ENCODE assay signal across 9 mouse cellular contexts in genomic region chrX:10201289-10201688, GRCm38 (mm10). TPM values are rescaled to one million over a fixed set of nuclear protein-coding genes. Genes with fewer than 3 reads are reported as not detected.
DNase-seq lines count a peak whose midpoint lies in the region; ATAC-seq lines count a peak whose summit lies in the region.
"Had no signal": no experiment of that assay in that cellular context is flagged by ENCODE, and none has a peak within 500 bp of the region (broad histone marks: within the 10 kb centered on the region; RNA-seq: fewer than 3 reads in every experiment).

No protein-coding gene starts in this region.

- 14% methylated on average over 2 of the region's 2 CpGs for WGBS in forebrain, embryonic 14.5 days
- 33% methylated on average over 2 of the region's 2 CpGs for WGBS in forebrain, embryonic 15.5 days
- 20% methylated on average over 2 of the region's 2 CpGs for WGBS in midbrain, embryonic 10.5 days
- WGBS in midbrain, embryonic 15.5 days = 11% methylated on average over 2 of the region's 2 CpGs

- no peaks in the 10 kb centered on the region for H3K36me3 ChIP-seq in forebrain, embryonic 14.5 days (ENCODE audit: control insufficient read depth, insufficient read depth, low read length)
- H3K36me3 ChIP-seq in forebrain, embryonic 15.5 days = no peaks in the 10 kb centered on the region
- H3K36me3 ChIP-seq in midbrain, embryonic 10.5 days = peaks cover 5% of the 10 kb centered on the region; the same call in 1 of the 2 replicates
- no peaks in the 10 kb centered on the region for H3K36me3 ChIP-seq in midbrain, embryonic 15.5 days (replicated peaks)

- no peak overlapping the region for H3K9ac ChIP-seq in forebrain, embryonic 14.5 days (ENCODE audit: low read length)
- no peak overlapping the region for H3K9ac ChIP-seq in forebrain, embryonic 15.5 days (replicated peaks)
- no peak overlapping the region for H3K9ac ChIP-seq in midbrain, embryonic 15.5 days

- intact Hi-C loops in gastrocnemius, postnatal 14 days (cut with DNase I; ENCODE audit: low total_unique reads) = no loop called here

- no peak for ATAC-seq in forebrain, embryonic 14.5 days
- no peak for ATAC-seq in forebrain, embryonic 15.5 days (replicated peaks)
- no peak for ATAC-seq in midbrain, embryonic 15.5 days (replicated peaks)

- no peaks in the 10 kb centered on the region for H3K4me1 ChIP-seq in forebrain, embryonic 14.5 days (ENCODE audit: control insufficient read depth, insufficient read depth, low read length)
- H3K4me1 ChIP-seq in forebrain, embryonic 15.5 days = no peaks in the 10 kb centered on the region
- H3K4me1 ChIP-seq in midbrain, embryonic 10.5 days = no peaks in the 10 kb centered on the region
- H3K4me1 ChIP-seq in midbrain, embryonic 15.5 days = no peaks in the 10 kb centered on the region

- peak; percentile 53 for DNase-seq in forebrain, embryonic 14.5 days (ENCODE audit: low spot score)
- peak; percentile 22 for DNase-seq in midbrain, embryonic 10.5 days (ENCODE audit: low spot score)
- peak; percentile 59 for DNase-seq in adrenal gland, postnatal 14 days
- peak; percentile 35 for DNase-seq in gastrocnemius, postnatal 14 days
- DNase-seq in lung, postnatal 10 days = peak; percentile 75
- peak; percentile 26 for DNase-seq in thymus, postnatal 14 days

- H3K4me2 ChIP-seq in forebrain, embryonic 14.5 days (ENCODE audit: low read length) = no peak overlapping the region
- H3K4me2 ChIP-seq in forebrain, embryonic 15.5 days (replicated peaks) = no peak overlapping the region
- no peak overlapping the region for H3K4me2 ChIP-seq in midbrain, embryonic 15.5 days

- no peaks in the 10 kb centered on the region for H3K9me3 ChIP-seq in forebrain, embryonic 14.5 days (replicated peaks; ENCODE audit: control insufficient read depth, low read length)
- no peaks in the 10 kb centered on the region for H3K9me3 ChIP-seq in forebrain, embryonic 15.5 days
- H3K9me3 ChIP-seq in midbrain, embryonic 10.5 days (replicated peaks) = no peaks in the 10 kb centered on the region
- no peaks in the 10 kb centered on the region for H3K9me3 ChIP-seq in midbrain, embryonic 15.5 days

- H3K27me3 ChIP-seq in forebrain, embryonic 14.5 days (replicated peaks; ENCODE audit: control insufficient read depth, insufficient read depth, low read length) = no peaks in the 10 kb centered on the region
- H3K27me3 ChIP-seq in forebrain, embryonic 15.5 days = no peaks in the 10 kb centered on the region
- no peaks in the 10 kb centered on the region for H3K27me3 ChIP-seq in midbrain, embryonic 10.5 days (ENCODE audit: low read depth, poor library complexity, severe bottlenecking)
- H3K27me3 ChIP-seq in midbrain, embryonic 15.5 days (replicated peaks) = no peaks in the 10 kb centered on the region

- no peak overlapping the region for H3K4me3 ChIP-seq in forebrain, embryonic 14.5 days (ENCODE audit: low read depth, low read length)
- no peak overlapping the region for H3K4me3 ChIP-seq in forebrain, embryonic 15.5 days
- no peak overlapping the region for H3K4me3 ChIP-seq in midbrain, embryonic 10.5 days
- H3K4me3 ChIP-seq in midbrain, embryonic 15.5 days = no peak overlapping the region

- no peak overlapping the region for H3K27ac ChIP-seq in forebrain, embryonic 14.5 days (ENCODE audit: low read depth, low read length)
- H3K27ac ChIP-seq in forebrain, embryonic 15.5 days (replicated peaks) = no peak overlapping the region
- H3K27ac ChIP-seq in midbrain, embryonic 10.5 days (replicated peaks) = no peak overlapping the region
- no peak overlapping the region for H3K27ac ChIP-seq in midbrain, embryonic 15.5 days

RNA-seq across cellular contexts. Expression of gene Rpgr, which starts 15.4 kb away (rescaled TPM):
- polyA plus RNA-seq in forebrain, embryonic 14.5 days (2014; fragmentation: Nextera tagmentation; extraction: Ambion mirVana) = 34.0 and 41.5 TPM in 2 replicates
- polyA plus RNA-seq in forebrain, embryonic 15.5 days (2015; fragmentation: Nextera tagmentation; extraction: Ambion mirVana) = 39.8 and 44.4 TPM in 2 replicates
- polyA plus RNA-seq in midbrain, embryonic 10.5 days (2016; fragmentation: Nextera tagmentation; extraction: Ambion mirVana) = 31.7 and 34.7 TPM in 2 replicates
- polyA plus RNA-seq in midbrain, embryonic 15.5 days (2015; fragmentation: Nextera tagmentation; extraction: Ambion mirVana) = 36.8 and 39.0 TPM in 2 replicates
- 4.5 and 4.6 TPM in 2 replicates for total RNA-seq in adrenal gland, postnatal 14 days (2021)
- 1 to 10 TPM; 2.0 to 2.1 TPM for total RNA-seq in gastrocnemius, postnatal 14 days (2021)

RNA-seq across cellular contexts. Expression of gene Otc, which starts 50.8 kb away (rescaled TPM):
- not detected in 2 replicates for polyA plus RNA-seq in forebrain, embryonic 14.5 days (2014; fragmentation: Nextera tagmentation; extraction: Ambion mirVana)
- polyA plus RNA-seq in forebrain, embryonic 15.5 days (2015; fragmentation: Nextera tagmentation; extraction: Ambion mirVana) = 0.08 TPM in 1 of 2 replicates, not detected in the other
- polyA plus RNA-seq in midbrain, embryonic 10.5 days (2016; fragmentation: Nextera tagmentation; extraction: Ambion mirVana) = not detected in 2 replicates
- polyA plus RNA-seq in midbrain, embryonic 15.5 days (2015; fragmentation: Nextera tagmentation; extraction: Ambion mirVana) = 0.09 TPM in 1 of 2 replicates, not detected in the other
- total RNA-seq in adrenal gland, postnatal 14 days (2021) = 1.5 and 37.6 TPM in 2 replicates
- total RNA-seq in gastrocnemius, postnatal 14 days (2021) = not detected
- polyA plus RNA-seq: gonadal fat pad, adult 2 months had no signal

Comparison
In these comparisons a context has a peak if more than half of its experiments do, and no peak if none do; other contexts are left out.
1. DNase-seq: peak in every context shown above with its lines; median percentile 75 in lung, postnatal 10 days; 59 in adrenal gland, postnatal 14 days; 53 in forebrain, embryonic 14.5 days; 35 in gastrocnemius, postnatal 14 days; 26 in thymus, postnatal 14 days; 22 in midbrain, embryonic 10.5 days.